Mouse (Mus musculus) C2C12 (cell line): ENCODE measurements around the gene Pus10.

Source experiments
- CEBPB ChIP-seq: IDR thresholded peaks from one replicate; pipeline ENCODE4 v1.6.1; 2011; ENCODE audit warnings: low read depth, mild to moderate bottlenecking, control low read depth, moderate library complexity
- CTCF ChIP-seq: IDR thresholded peaks from one replicate; pipeline ENCODE4 v1.5.1; 2011; ENCODE audit not compliant: control insufficient read depth, insufficient read depth, insufficient read length
- MAX ChIP-seq: IDR thresholded peaks from one replicate; pipeline ENCODE4 v1.6.1; 2011; ENCODE audit warnings: mild to moderate bottlenecking, control low read depth
- MYOD1 ChIP-seq: IDR thresholded peaks from one replicate; pipeline ENCODE4 v1.6.1; 2011; ENCODE audit warnings: low read depth; ENCODE audit not compliant: control insufficient read depth, insufficient read length
- USF1 ChIP-seq: IDR thresholded peaks from one replicate; pipeline ENCODE4 v1.6.1; 2011; ENCODE audit warnings: low read depth, mild to moderate bottlenecking, control low read depth, moderate library complexity

GRCm38 (mm10) chr11:23769686-23770509 lies 104.4 kb downstream of the Pus10 start:
- no peak for TF ChIP-seq CTCF
- no peak for TF ChIP-seq MYOD1
- TF ChIP-seq CEBPB = no peak
- TF ChIP-seq USF1 = no peak
- TF ChIP-seq MAX = no peak
